Mouse (Mus musculus) thymus, adult 18-20 months (tissue): Measurements from ENCODE around the gene Tmem102.

ENCODE experiments used
- DNase-seq, 2 experiments: peaks; one replicate each; pipeline ENCODE4 v3.0.0; 2022; ENCODE audit warnings: mixed read lengths in 2 of 2

The Tmem102 gene

GRCm38 (mm10) chr11:69804972-69805909 lies at the start of gene Tmem102:
Tmem102 (minus strand) TSS chr11:69805624.
- DNase-seq: no peak

- DNase-seq: no peak
These were observed 49.3 kb upstream of the Tmem102 start for GRCm38 (mm10) chr11:69854680-69855079.

GRCm38 (mm10) chr11:69853994-69854393 lies 48.6 kb upstream of the Tmem102 start:
- DNase-seq: no peak

- no peak for DNase-seq
These were observed 45.3 kb upstream of the Tmem102 start for GRCm38 (mm10) chr11:69850754-69851153.

- no peak for DNase-seq
These were observed 44.5 kb upstream of the Tmem102 start for GRCm38 (mm10) chr11:69849884-69850283.

GRCm38 (mm10) chr11:69849128-69849527 lies 43.7 kb upstream of the Tmem102 start:
- no peak for DNase-seq

- no peak for DNase-seq
These were observed 42.6 kb upstream of the Tmem102 start for GRCm38 (mm10) chr11:69848021-69848420.

- no peak for DNase-seq
These were observed 41.6 kb upstream of the Tmem102 start for GRCm38 (mm10) chr11:69846738-69847688.

GRCm38 (mm10) chr11:69846198-69846680 lies 40.8 kb upstream of the Tmem102 start, which contains the start of gene Plscr3:
Plscr3 (plus strand) TSS chr11:69846376.
- peak; percentile 85 to 87 for DNase-seq

- DNase-seq: no peak
These were observed 33.3 kb upstream of the Tmem102 start for GRCm38 (mm10) chr11:69838714-69839104.

- peak; percentile 78 to 89 for DNase-seq
These were observed 32.7 kb upstream of the Tmem102 start, which contains the start of gene Tmem256 for GRCm38 (mm10) chr11:69837952-69838713. Tmem256 (plus strand) TSS chr11:69838514.

- no peak for DNase-seq
These were observed 32.2 kb upstream of the Tmem102 start, which contains the start of gene Nlgn2 for GRCm38 (mm10) chr11:69837604-69837951. Nlgn2 (minus strand) TSS chr11:69837784.

GRCm38 (mm10) chr11:69836703-69837576 lies 31.5 kb upstream of the Tmem102 start:
- DNase-seq: no peak

- DNase-seq: no peak
These were observed 30.5 kb upstream of the Tmem102 start for GRCm38 (mm10) chr11:69835966-69836335.

- no peak for DNase-seq
These were observed 30.0 kb upstream of the Tmem102 start for GRCm38 (mm10) chr11:69835326-69835965.

- DNase-seq: peak in 1 of 2 experiments; percentile 37
These were observed 28.7 kb upstream of the Tmem102 start for GRCm38 (mm10) chr11:69834001-69834549.

GRCm38 (mm10) chr11:69833554-69833953 lies 28.1 kb upstream of the Tmem102 start:
- DNase-seq: no peak

GRCm38 (mm10) chr11:69828832-69829231 lies 23.4 kb upstream of the Tmem102 start:
- no peak for DNase-seq

GRCm38 (mm10) chr11:69823456-69823855 lies 18.0 kb upstream of the Tmem102 start:
- DNase-seq: no peak

GRCm38 (mm10) chr11:69822080-69822479 lies 16.7 kb upstream of the Tmem102 start, which contains the start of gene Spem1:
Spem1 (minus strand) TSS chr11:69822180.
- no peak for DNase-seq
